Mouse (Mus musculus): Measurements from ENCODE around the gene Nsd2. TPM values are rescaled to one million over a fixed set of nuclear protein-coding genes. Genes with fewer than 3 reads are reported as not detected.

The Nsd2 gene
- polyA plus RNA-seq, 1 experiment from 2014 or later: 102 TPM

GRCm38 (mm10) chr5:33893406-33893805 is 72.9 kb downstream of the Nsd2 start:
- Histone ChIP-seq H3K36me3 (replicated peaks; ENCODE audit: control insufficient read depth, insufficient read depth) (peaks cover 98% of the 10 kb centered on the region), H3K4me1 (replicated peaks; ENCODE audit: control insufficient read depth, insufficient read depth, low read length) (no peaks in the 10 kb centered on the region), H3K4me3 (replicated peaks; ENCODE audit: low read length) (no peak overlapping the region), H3K9me3 (ENCODE audit: control insufficient read depth, low read length) (no peaks in the 10 kb centered on the region), H3K9ac (no peak overlapping the region), H3K4me2 (replicated peaks) (no peak overlapping the region), H3K27me3 (ENCODE audit: control insufficient read depth, insufficient read depth, low read length) (no peaks in the 10 kb centered on the region), H3K27ac (no peak overlapping the region)
- 98% methylated on average over 6 of the region's 6 CpGs for WGBS
- DNase-seq (ENCODE audit: low spot score) (no peak), ATAC-seq (ENCODE audit: low FRiP score) (no peak)

GRCm38 (mm10) chr5:33895116-33895515 is 74.6 kb downstream of the Nsd2 start:
- H3K4me2 ChIP-seq (replicated peaks): no peak overlapping the region
- H3K27ac ChIP-seq: no peak overlapping the region
- H3K36me3 ChIP-seq (replicated peaks; ENCODE audit: control insufficient read depth, insufficient read depth): peaks cover 100% of the 10 kb centered on the region
- no peak overlapping the region for H3K9ac ChIP-seq
- H3K4me1 ChIP-seq (replicated peaks; ENCODE audit: control insufficient read depth, insufficient read depth, low read length): no peaks in the 10 kb centered on the region
- ATAC-seq (ENCODE audit: low FRiP score) (no peak), DNase-seq (ENCODE audit: low spot score) (no peak)
- no peaks in the 10 kb centered on the region for H3K9me3 ChIP-seq (ENCODE audit: control insufficient read depth, low read length)
- H3K27me3 ChIP-seq (ENCODE audit: control insufficient read depth, insufficient read depth, low read length): no peaks in the 10 kb centered on the region
- 94% methylated on average over 9 of the region's 9 CpGs for WGBS
- H3K4me3 ChIP-seq (replicated peaks; ENCODE audit: low read length): no peak overlapping the region

- Histone ChIP-seq H3K36me3 (replicated peaks; ENCODE audit: control insufficient read depth, insufficient read depth) (peaks cover 100% of the 10 kb centered on the region), H3K4me1 (replicated peaks; ENCODE audit: control insufficient read depth, insufficient read depth, low read length) (no peaks in the 10 kb centered on the region), H3K4me3 (replicated peaks; ENCODE audit: low read length) (no peak overlapping the region), H3K27ac (no peak overlapping the region), H3K27me3 (ENCODE audit: control insufficient read depth, insufficient read depth, low read length) (no peaks in the 10 kb centered on the region), H3K4me2 (replicated peaks) (no peak overlapping the region), H3K9me3 (ENCODE audit: control insufficient read depth, low read length) (no peaks in the 10 kb centered on the region), H3K9ac (no peak overlapping the region)
- WGBS: 90% methylated on average over 2 of the region's 2 CpGs
- no peak for DNase-seq (ENCODE audit: low spot score)
- no peak for ATAC-seq (ENCODE audit: low FRiP score)
These were observed 76.6 kb downstream of the Nsd2 start for GRCm38 (mm10) chr5:33897158-33897557.

- 91% methylated on average over 9 of the region's 9 CpGs for WGBS
- H3K27ac ChIP-seq: no peak overlapping the region
- no peak for DNase-seq (ENCODE audit: low spot score)
- no peaks in the 10 kb centered on the region for H3K9me3 ChIP-seq (ENCODE audit: control insufficient read depth, low read length)
- H3K27me3 ChIP-seq (ENCODE audit: control insufficient read depth, insufficient read depth, low read length): no peaks in the 10 kb centered on the region
- no peak overlapping the region for H3K4me3 ChIP-seq (replicated peaks; ENCODE audit: low read length)
- peaks cover 97% of the 10 kb centered on the region for H3K36me3 ChIP-seq (replicated peaks; ENCODE audit: control insufficient read depth, insufficient read depth)
- H3K9ac ChIP-seq: no peak overlapping the region
- H3K4me1 ChIP-seq (replicated peaks; ENCODE audit: control insufficient read depth, insufficient read depth, low read length): no peaks in the 10 kb centered on the region
- ATAC-seq (ENCODE audit: low FRiP score): no peak
- H3K4me2 ChIP-seq (replicated peaks): no peak overlapping the region
These were observed 78.1 kb downstream of the Nsd2 start for GRCm38 (mm10) chr5:33898671-33899070.

- Histone ChIP-seq H3K4me3 (replicated peaks; ENCODE audit: low read length) (no peak overlapping the region), H3K9ac (no peak overlapping the region), H3K27me3 (ENCODE audit: control insufficient read depth, insufficient read depth, low read length) (no peaks in the 10 kb centered on the region), H3K9me3 (ENCODE audit: control insufficient read depth, low read length) (no peaks in the 10 kb centered on the region), H3K36me3 (replicated peaks; ENCODE audit: control insufficient read depth, insufficient read depth) (peaks cover 95% of the 10 kb centered on the region), H3K4me1 (replicated peaks; ENCODE audit: control insufficient read depth, insufficient read depth, low read length) (no peaks in the 10 kb centered on the region), H3K4me2 (replicated peaks) (no peak overlapping the region), H3K27ac (no peak overlapping the region)
- WGBS: 94% methylated on average over 3 of the region's 3 CpGs
- DNase-seq (ENCODE audit: low spot score) (no peak), ATAC-seq (ENCODE audit: low FRiP score) (no peak)
These were observed 78.7 kb downstream of the Nsd2 start for GRCm38 (mm10) chr5:33899245-33899644.

- ATAC-seq (ENCODE audit: low FRiP score) (no peak), DNase-seq (ENCODE audit: low spot score) (no peak)
- H3K36me3 ChIP-seq (replicated peaks; ENCODE audit: control insufficient read depth, insufficient read depth): peaks cover 86% of the 10 kb centered on the region
- H3K27ac ChIP-seq: no peak overlapping the region
- H3K4me2 ChIP-seq (replicated peaks): no peak overlapping the region
- no peaks in the 10 kb centered on the region for H3K9me3 ChIP-seq (ENCODE audit: control insufficient read depth, low read length)
- WGBS: 89% methylated on average over 3 of the region's 3 CpGs
- no peak overlapping the region for H3K4me3 ChIP-seq (replicated peaks; ENCODE audit: low read length)
- no peaks in the 10 kb centered on the region for H3K4me1 ChIP-seq (replicated peaks; ENCODE audit: control insufficient read depth, insufficient read depth, low read length)
- no peaks in the 10 kb centered on the region for H3K27me3 ChIP-seq (ENCODE audit: control insufficient read depth, insufficient read depth, low read length)
- H3K9ac ChIP-seq: no peak overlapping the region
These were observed 79.6 kb downstream of the Nsd2 start for GRCm38 (mm10) chr5:33900101-33900500.

GRCm38 (mm10) chr5:33900701-33901263 is 80.3 kb downstream of the Nsd2 start:
- H3K4me3 ChIP-seq (replicated peaks; ENCODE audit: low read length): no peak overlapping the region
- H3K9me3 ChIP-seq (ENCODE audit: control insufficient read depth, low read length): no peaks in the 10 kb centered on the region
- no peak overlapping the region for H3K4me2 ChIP-seq (replicated peaks)
- H3K4me1 ChIP-seq (replicated peaks; ENCODE audit: control insufficient read depth, insufficient read depth, low read length): no peaks in the 10 kb centered on the region
- H3K27me3 ChIP-seq (ENCODE audit: control insufficient read depth, insufficient read depth, low read length): no peaks in the 10 kb centered on the region
- no peak for DNase-seq (ENCODE audit: low spot score)
- H3K27ac ChIP-seq: no peak overlapping the region
- ATAC-seq (ENCODE audit: low FRiP score): no peak
- 98% methylated on average over 9 of the region's 9 CpGs for WGBS
- peaks cover 79% of the 10 kb centered on the region for H3K36me3 ChIP-seq (replicated peaks; ENCODE audit: control insufficient read depth, insufficient read depth)
- no peak overlapping the region for H3K9ac ChIP-seq

GRCm38 (mm10) chr5:33901278-33901677 is 80.8 kb downstream of the Nsd2 start:
- Histone ChIP-seq H3K9me3 (ENCODE audit: control insufficient read depth, low read length) (no peaks in the 10 kb centered on the region), H3K4me2 (replicated peaks) (no peak overlapping the region), H3K27ac (no peak overlapping the region), H3K9ac (no peak overlapping the region), H3K27me3 (ENCODE audit: control insufficient read depth, insufficient read depth, low read length) (no peaks in the 10 kb centered on the region), H3K4me3 (replicated peaks; ENCODE audit: low read length) (no peak overlapping the region), H3K4me1 (replicated peaks; ENCODE audit: control insufficient read depth, insufficient read depth, low read length) (no peaks in the 10 kb centered on the region), H3K36me3 (replicated peaks; ENCODE audit: control insufficient read depth, insufficient read depth) (peaks cover 74% of the 10 kb centered on the region)
- ATAC-seq (ENCODE audit: low FRiP score) (no peak), DNase-seq (ENCODE audit: low spot score) (no peak)
- WGBS: 96% methylated on average over 3 of the region's 3 CpGs

GRCm38 (mm10) chr5:33902696-33903095 is 82.2 kb downstream of the Nsd2 start:
- Histone ChIP-seq H3K4me3 (replicated peaks; ENCODE audit: low read length) (no peak overlapping the region), H3K27ac (no peak overlapping the region), H3K9ac (no peak overlapping the region), H3K36me3 (replicated peaks; ENCODE audit: control insufficient read depth, insufficient read depth) (peaks cover 60% of the 10 kb centered on the region), H3K4me1 (replicated peaks; ENCODE audit: control insufficient read depth, insufficient read depth, low read length) (no peaks in the 10 kb centered on the region), H3K27me3 (ENCODE audit: control insufficient read depth, insufficient read depth, low read length) (no peaks in the 10 kb centered on the region), H3K9me3 (ENCODE audit: control insufficient read depth, low read length) (no peaks in the 10 kb centered on the region), H3K4me2 (replicated peaks) (no peak overlapping the region)
- 92% methylated on average over 2 of the region's 2 CpGs for WGBS
- DNase-seq (ENCODE audit: low spot score): no peak
- ATAC-seq (ENCODE audit: low FRiP score): no peak

GRCm38 (mm10) chr5:33903176-33903575 is 82.7 kb downstream of the Nsd2 start:
- H3K9ac ChIP-seq: no peak overlapping the region
- ATAC-seq (ENCODE audit: low FRiP score): no peak
- H3K4me3 ChIP-seq (replicated peaks; ENCODE audit: low read length): no peak overlapping the region
- H3K27me3 ChIP-seq (ENCODE audit: control insufficient read depth, insufficient read depth, low read length): no peaks in the 10 kb centered on the region
- peaks cover 55% of the 10 kb centered on the region for H3K36me3 ChIP-seq (replicated peaks; ENCODE audit: control insufficient read depth, insufficient read depth)
- no peak overlapping the region for H3K4me2 ChIP-seq (replicated peaks)
- 89% methylated on average over 9 of the region's 9 CpGs for WGBS
- no peak for DNase-seq (ENCODE audit: low spot score)
- H3K27ac ChIP-seq: no peak overlapping the region
- H3K4me1 ChIP-seq (replicated peaks; ENCODE audit: control insufficient read depth, insufficient read depth, low read length): no peaks in the 10 kb centered on the region
- H3K9me3 ChIP-seq (ENCODE audit: control insufficient read depth, low read length): no peaks in the 10 kb centered on the region

Measured in hindbrain, embryonic 14.5 days (tissue).